Mouse (Mus musculus) heart, postnatal 0 days (tissue): Measurements from ENCODE around the gene Cbx2. TPM values are rescaled to one million over a fixed set of nuclear protein-coding genes. Genes with fewer than 3 reads are reported as not detected.

Source experiments
- ATAC-seq: fragments of 200-750 bp; cut with Nextera tagmentation; 2 replicates; pipeline ENCODE4 v1.8.0; 2017; ENCODE audit warnings: low read depth, moderate number of reproducible peaks, moderate library complexity; ENCODE audit not compliant: insufficient read depth
- DNase-seq: peaks from one replicate; pipeline ENCODE4 v3.0.0-alpha.2; 2016; ENCODE audit warnings: low spot score
- H3K27ac ChIP-seq: fragments of 300-500 bp; sonication (generic); 2 replicates; pipeline ENCODE4 v1.5.1; 2014; ENCODE audit warnings: low read depth, mild to moderate bottlenecking
- H3K27me3 ChIP-seq: fragments of 300-500 bp; sonication (generic); 2 replicates; pipeline ENCODE4 v1.6.1; 2014; ENCODE audit warnings: low read length, mixed read lengths; ENCODE audit not compliant: control insufficient read depth, insufficient read depth
- H3K36me3 ChIP-seq: fragments of 300-500 bp; sonication (generic); replicated peaks from 2 replicates; pipeline ENCODE4 v1.6.1; 2014; ENCODE audit warnings: low read length, mixed read lengths; ENCODE audit not compliant: control insufficient read depth, insufficient read depth
- H3K4me1 ChIP-seq: fragments of 300-500 bp; sonication (generic); 2 replicates; pipeline ENCODE4 v1.6.1; 2014; ENCODE audit warnings: antibody characterized with exemption; ENCODE audit not compliant: control insufficient read depth, insufficient read depth
- H3K4me2 ChIP-seq: fragments of 300-500 bp; sonication (generic); 2 replicates; pipeline ENCODE4 v1.6.1; 2014; ENCODE audit warnings: low read depth, mild to moderate bottlenecking, low read length, moderate library complexity
- H3K4me3 ChIP-seq: fragments of 300-500 bp; sonication (generic); 2 replicates; pipeline ENCODE4 v1.5.1; 2014; ENCODE audit warnings: low read depth, low read length
- H3K9ac ChIP-seq: fragments of 300-500 bp; sonication (generic); replicated peaks from 2 replicates; pipeline ENCODE4 v1.6.1; 2014; ENCODE audit warnings: low read depth, low read length, mixed read lengths
- H3K9me3 ChIP-seq: fragments of 300-500 bp; sonication (generic); replicated peaks from 2 replicates; pipeline ENCODE4 v1.6.1; 2016; ENCODE audit warnings: low read length; ENCODE audit not compliant: control insufficient read depth
- CTCF ChIP-seq: IDR thresholded peaks from 2 replicates; pipeline ENCODE4 v1.5.1; 2016; ENCODE audit warnings: antibody characterized with exemption, control low read depth, low read depth
- EP300 ChIP-seq: IDR thresholded peaks from 2 replicates; pipeline ENCODE4 v1.6.1; 2016; ENCODE audit warnings: antibody characterized with exemption, low read depth
- WGBS: fragments of 180-500 bp; shearing (Covaris S2); extraction: QIAGEN DNeasy Blood & Tissue Kit; methylation state at CpG from one replicate; pipeline ENCODE4 v1.1.7; 2014; 5-methylcytosine and 5-hydroxymethylcytosine counted together
- polyA plus RNA-seq: library from polyadenylated mRNA; unstranded; fragments of >200 nt; fragmentation: Nextera tagmentation; extraction: Ambion mirVana; gene quantifications from 2 replicates; pipeline ENCODE4 v1.2.1, GENCODE M21; 2015
- total RNA-seq: library from RNA; depleted of rRNA; stranded (reverse); fragments of >200 nt; gene quantifications from 2 replicates; pipeline ENCODE4 v1.2.3, GENCODE M21; 2014; ENCODE audit warnings: low replicate concordance

Cbx2 gene
- total and polyA plus RNA-seq, 2 experiments from 2014 or later, result 1.8 to 5.8 TPM

DNA sequence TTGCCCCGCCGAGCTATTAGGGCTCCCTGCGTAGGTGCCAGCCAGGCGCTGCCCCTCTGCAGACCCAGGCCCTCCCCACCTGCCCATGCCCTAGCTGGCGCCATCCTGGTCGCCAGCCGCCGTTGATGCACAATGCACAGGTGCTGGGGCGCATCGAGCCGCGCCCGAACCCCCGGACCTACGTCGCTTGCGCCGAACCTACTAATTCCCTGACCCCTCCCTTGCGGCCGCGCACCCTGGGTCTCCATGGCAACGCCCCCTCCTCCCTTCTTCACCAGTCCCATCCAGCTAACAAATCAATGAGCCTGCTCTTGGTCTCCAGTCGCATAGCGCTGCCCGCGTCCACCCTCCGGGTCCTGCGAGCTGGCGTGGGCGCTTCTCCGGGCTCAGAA, 18.6 kb downstream of the Cbx2 start:
- peak overlapping the region; percentile 74 for H3K4me3 ChIP-seq
- 0% methylated on average over 30 of the region's 31 CpGs for WGBS
- no peak for TF ChIP-seq CTCF
- no peak; the same call in 1 of the 2 replicates for TF ChIP-seq EP300
- H3K9ac ChIP-seq, result 0 out of 2 replicates have a peak overlapping the region, but pooled peaks have one; percentile 33
- DNase-seq (no peak), ATAC-seq (peak; percentile 11; the same call in 1 of the 2 replicates)
- H3K9me3 ChIP-seq, result no peaks in the 10 kb centered on the region
- no peak overlapping the region for H3K27ac ChIP-seq
- H3K36me3 ChIP-seq, result peaks cover 8% of the 10 kb centered on the region
- H3K4me1 ChIP-seq, result peaks cover 15% of the 10 kb centered on the region
- H3K27me3 ChIP-seq, result peaks cover 65% of the 10 kb centered on the region
- H3K4me2 ChIP-seq, result peak overlapping the region; percentile 96

DNA sequence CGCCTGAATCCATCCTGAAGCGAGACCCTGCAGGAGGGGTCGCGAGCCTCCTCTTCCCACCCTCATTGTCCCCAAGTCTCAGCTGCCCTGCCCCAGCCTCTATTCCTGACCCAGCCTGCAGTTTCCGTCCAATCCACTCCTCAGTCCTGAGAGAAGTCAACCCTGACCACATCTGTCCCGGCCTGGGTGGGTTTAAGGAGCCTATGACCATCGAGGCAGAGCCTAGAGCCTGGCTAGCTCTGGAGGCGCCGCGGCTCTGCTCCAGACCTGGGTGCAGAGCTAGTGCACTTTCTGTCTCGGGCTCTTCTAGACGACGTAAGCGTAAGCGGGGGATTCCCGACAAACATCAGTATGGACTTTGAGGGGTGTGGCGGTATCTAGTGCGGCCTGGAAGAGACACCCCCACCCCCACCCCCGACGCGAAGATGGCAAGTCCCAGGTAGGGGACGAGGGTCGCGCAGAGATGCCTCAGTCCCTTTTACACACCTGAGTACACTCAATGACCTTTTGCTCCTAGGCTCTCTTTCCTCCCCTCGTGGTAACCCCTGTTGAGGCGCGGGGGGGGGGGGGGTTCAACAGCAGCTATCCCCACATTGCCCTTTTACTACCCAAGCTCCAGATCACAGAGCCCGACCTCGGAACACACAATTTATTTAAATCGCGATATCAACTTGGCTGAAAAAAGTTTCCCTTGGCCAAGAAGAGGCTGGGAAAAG, 19.1 kb downstream of the Cbx2 start:
- H3K4me1 ChIP-seq, result peaks cover 19% of the 10 kb centered on the region
- TF ChIP-seq EP300 (no peak), CTCF (no peak)
- no peak overlapping the region for H3K27ac ChIP-seq
- peaks cover 8% of the 10 kb centered on the region for H3K36me3 ChIP-seq
- peaks cover 65% of the 10 kb centered on the region for H3K27me3 ChIP-seq
- 1% methylated on average over 29 of the region's 31 CpGs for WGBS
- peak overlapping the region; percentile 96 for H3K4me2 ChIP-seq
- ATAC-seq (no peak), DNase-seq (no peak)
- H3K9ac ChIP-seq, result 0 out of 2 replicates have a peak overlapping the region, but pooled peaks have one; percentile 8
- H3K9me3 ChIP-seq, result no peaks in the 10 kb centered on the region
- H3K4me3 ChIP-seq, result peak overlapping the region; percentile 74

DNA sequence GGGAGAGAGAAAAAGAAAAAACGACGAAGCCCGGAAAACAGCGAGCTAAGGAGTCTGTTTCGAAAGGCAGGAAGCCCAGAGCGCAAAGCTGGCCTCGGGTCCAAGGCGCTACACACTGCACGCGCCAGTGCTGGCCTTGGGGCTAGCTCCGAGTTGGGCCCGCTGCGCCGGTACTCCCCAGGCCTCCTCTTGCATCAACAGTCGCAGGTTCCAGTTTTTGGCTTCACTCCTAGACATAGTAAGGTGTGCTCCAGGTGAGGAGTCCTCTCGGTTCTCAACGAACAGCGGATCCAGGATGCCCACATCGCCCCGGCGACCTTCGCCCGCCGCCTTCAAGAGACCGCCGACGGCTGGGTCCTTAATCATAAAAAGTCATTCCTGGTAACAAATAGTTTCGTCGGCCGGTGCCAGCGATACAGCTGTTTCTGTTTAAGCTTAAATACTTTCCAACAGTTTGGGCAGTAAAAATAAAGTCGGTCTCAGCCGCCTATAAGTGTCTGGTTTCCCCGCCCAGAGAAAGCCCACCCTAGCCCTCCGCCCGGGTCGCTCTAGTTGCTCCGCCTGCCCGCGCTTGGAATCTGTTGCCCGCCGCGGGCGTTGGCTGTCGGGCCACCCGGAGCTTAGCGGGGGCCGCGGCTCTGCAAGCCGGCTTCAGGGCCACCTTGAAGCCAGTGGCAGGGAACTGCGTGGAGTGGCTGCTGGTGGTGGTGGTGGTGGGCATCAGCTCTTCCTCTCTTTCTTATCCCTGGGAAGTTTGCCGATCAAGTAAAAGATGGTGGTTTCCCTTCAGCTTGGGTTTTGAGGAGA, 19.9 kb downstream of the Cbx2 start:
- Histone ChIP-seq H3K4me2 (peak overlapping the region; percentile 5; the same call in 1 of the 2 replicates), H3K9ac (no peak overlapping the region), H3K9me3 (no peaks in the 10 kb centered on the region), H3K27ac (no peak overlapping the region), H3K36me3 (peaks cover 8% of the 10 kb centered on the region), H3K27me3 (peaks cover 64% of the 10 kb centered on the region), H3K4me3 (peak overlapping the region; percentile 74), H3K4me1 (peaks cover 16% of the 10 kb centered on the region)
- no peak for TF ChIP-seq CTCF
- no peak for TF ChIP-seq EP300
- DNase-seq (no peak), ATAC-seq (no peak)
- 3% methylated on average over 52 of the region's 52 CpGs for WGBS

DNA sequence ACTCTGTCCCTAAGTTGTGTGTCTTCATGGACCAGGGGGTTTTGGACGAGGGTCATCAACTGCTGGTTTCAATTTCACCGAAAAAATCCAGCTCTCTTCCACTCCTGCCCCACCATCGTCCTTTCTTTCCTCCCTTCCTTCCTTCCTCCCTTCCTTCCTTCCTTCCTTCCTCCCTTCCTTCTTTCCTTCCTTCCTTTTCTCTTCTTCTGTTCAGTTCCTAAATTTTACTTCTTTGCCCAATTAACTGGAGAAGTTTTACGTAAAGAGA, 20.4 kb downstream of the Cbx2 start:
- WGBS, result 11% methylated on average over 4 of the region's 4 CpGs
- TF ChIP-seq CTCF, result no peak
- TF ChIP-seq EP300, result no peak
- H3K27ac ChIP-seq, result no peak overlapping the region
- no peak overlapping the region for H3K9ac ChIP-seq
- DNase-seq (no peak), ATAC-seq (no peak)
- H3K4me2 ChIP-seq, result no peak overlapping the region
- peaks cover 68% of the 10 kb centered on the region for H3K27me3 ChIP-seq
- peaks cover 8% of the 10 kb centered on the region for H3K36me3 ChIP-seq
- peaks cover 16% of the 10 kb centered on the region for H3K4me1 ChIP-seq
- no peaks in the 10 kb centered on the region for H3K9me3 ChIP-seq
- H3K4me3 ChIP-seq, result no peak overlapping the region

DNA sequence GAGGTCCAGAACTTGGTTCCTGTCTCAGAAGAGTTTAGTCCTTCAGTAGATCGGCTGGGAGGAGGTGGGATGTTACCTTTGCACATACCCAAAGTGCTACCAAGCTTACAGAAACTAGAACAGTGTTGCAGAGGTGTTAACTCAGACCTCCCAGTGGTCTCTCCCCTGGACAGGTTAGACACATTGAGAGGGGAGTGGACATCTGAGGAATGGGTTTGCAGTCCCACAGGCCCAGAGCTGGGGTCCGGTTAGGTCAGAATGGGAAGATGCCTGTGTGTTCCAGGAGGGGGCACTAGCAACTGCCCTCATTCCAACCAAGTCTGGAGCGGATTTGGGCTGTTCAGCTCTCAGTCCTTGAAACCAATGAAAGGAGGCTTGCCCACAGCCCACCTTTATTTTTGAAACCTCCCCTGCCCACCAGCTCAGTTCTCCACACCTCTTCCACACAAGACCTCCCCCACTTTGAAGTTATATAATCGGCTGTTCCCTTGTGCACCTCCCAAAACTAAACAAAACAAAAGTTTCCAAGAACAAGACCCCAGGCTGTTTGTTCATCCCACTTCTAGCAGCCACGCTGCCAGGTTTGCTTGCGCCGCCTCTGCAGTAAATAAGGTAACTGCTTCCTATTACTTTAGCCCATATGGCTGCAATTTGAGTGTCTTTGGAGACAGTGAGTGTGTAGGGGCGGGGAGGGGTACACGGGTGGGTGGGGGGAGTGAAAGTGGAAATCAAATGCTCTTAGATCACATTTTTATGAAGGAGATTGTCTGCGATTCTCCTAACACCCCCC, 21.2 kb downstream of the Cbx2 start:
- Histone ChIP-seq H3K4me3 (no peak overlapping the region), H3K9ac (no peak overlapping the region), H3K4me2 (no peak overlapping the region; the same call in 1 of the 2 replicates), H3K27me3 (peaks cover 75% of the 10 kb centered on the region), H3K4me1 (peaks cover 16% of the 10 kb centered on the region), H3K9me3 (no peaks in the 10 kb centered on the region), H3K27ac (no peak overlapping the region), H3K36me3 (peaks cover 4% of the 10 kb centered on the region)
- ATAC-seq (no peak), DNase-seq (no peak)
- 7% methylated on average over 10 of the region's 10 CpGs for WGBS
- TF ChIP-seq EP300 (no peak), CTCF (peak; percentile 36; the same call in 1 of the 2 replicates)
